1 mouse cellular context compared by ENCODE assay signal in the genomic region with DNA sequence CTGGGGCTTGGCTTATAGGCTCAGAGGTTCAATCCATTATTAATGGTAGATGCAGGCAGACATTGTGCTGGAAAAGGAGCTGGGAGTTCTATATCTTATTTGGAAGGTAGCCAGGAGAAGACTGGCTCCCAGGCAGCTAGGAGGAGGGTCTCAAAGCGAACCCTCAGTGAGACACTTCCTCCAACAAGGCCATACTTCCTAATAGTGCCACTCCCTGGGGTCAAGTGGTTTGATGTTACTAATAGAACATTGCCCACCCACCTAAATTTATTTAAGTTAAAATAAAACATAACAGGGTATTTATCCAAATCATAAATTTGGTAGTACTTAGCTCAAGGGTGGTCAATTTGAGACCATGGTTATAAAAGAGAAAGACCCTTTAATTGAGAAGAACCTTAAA.
A peak's percentile ranks its signal among the peaks of the same experiment; 100 is the strongest.
TF ChIP-seq lines count a peak whose summit lies in the region.

No protein-coding gene starts in this region.

TF ChIP-seq in MEL, 35 proteins besides CTCF, POLR2A, EP300 and RAD21:
- TF ChIP-seq USF2 (IDR thresholded peaks at IDR 0.05; ENCODE audit: borderline replicate concordance in 1 of 2, insufficient read depth in 1 of 2, low read depth in 1 of 2, low read length in 2 of 2), result no peak
- no peak for TF ChIP-seq SIN3A (IDR thresholded peaks at IDR 0.05; ENCODE audit: low read length)
- no peak for TF ChIP-seq ZC3H11A (IDR thresholded peaks at IDR 0.05; ENCODE audit: low read depth, low read length)
- TF ChIP-seq JUND (IDR thresholded peaks at IDR 0.05; ENCODE audit: low read depth, low read length), result no peak
- TF ChIP-seq POLR2AphosphoS2 (IDR thresholded peaks at IDR 0.05; ENCODE audit: low read length), result no peak
- no peak for TF ChIP-seq E2F4 (IDR thresholded peaks at IDR 0.05; ENCODE audit: borderline replicate concordance, low read depth, low read length)
- 0 out of 2 replicates have a peak, but pooled peaks have one; percentile 28 for TF ChIP-seq MAZ (IDR thresholded peaks at IDR 0.05; ENCODE audit: low read depth, low read length)
- no peak for TF ChIP-seq MXI1 (IDR thresholded peaks at IDR 0.05; ENCODE audit: low read depth, low read length)
- no peak for TF ChIP-seq ZMIZ1 (IDR thresholded peaks at IDR 0.05; ENCODE audit: low read depth, low read length)
- no peak for TF ChIP-seq TCF12 (IDR thresholded peaks at IDR 0.05; ENCODE audit: low read depth, low read length)
- TF ChIP-seq MYB (IDR thresholded peaks at IDR 0.05; ENCODE audit: low read depth, low read length), result no peak
- no peak for TF ChIP-seq MEF2A (IDR thresholded peaks at IDR 0.05; ENCODE audit: extremely low read depth, insufficient replicate concordance, low read depth, low read length, poor library complexity, severe bottlenecking)
- no peak for TF ChIP-seq TAL1 (IDR thresholded peaks at IDR 0.05; ENCODE audit: low read length)
- no peak for TF ChIP-seq ZKSCAN1 (IDR thresholded peaks at IDR 0.05; ENCODE audit: low read depth, low read length)
- peak; percentile 84; the same call in 1 of the 2 replicates for TF ChIP-seq CHD1 (IDR thresholded peaks at IDR 0.05; ENCODE audit: low read depth, low read length)
- TF ChIP-seq BHLHE40 (IDR thresholded peaks at IDR 0.05; ENCODE audit: borderline replicate concordance, low read depth, low read length), result no peak
- TF ChIP-seq ZNF384 (IDR thresholded peaks at IDR 0.05; ENCODE audit: low read depth, low read length), result no peak
- TF ChIP-seq HCFC1 (IDR thresholded peaks at IDR 0.05; ENCODE audit: low read depth, low read length), result 0 out of 2 replicates have a peak, but pooled peaks have one; percentile 10
- no peak for TF ChIP-seq NRF1 (IDR thresholded peaks at IDR 0.05; ENCODE audit: insufficient read depth, low read depth, low read length, poor library complexity, severe bottlenecking)
- TF ChIP-seq CHD2 (IDR thresholded peaks at IDR 0.05; ENCODE audit: low read length), result no peak
- TF ChIP-seq KAT2A (conservative IDR thresholded peaks at IDR 0.05; ENCODE audit: low read depth, low read length), result no peak
TF ChIP-seq in MEL: peak in this region for 3.
